Mouse (Mus musculus) liver, embryonic 11.5 days (tissue): ENCODE data around the gene Nsf. TPM values are rescaled to one million over a fixed set of nuclear protein-coding genes. Genes with fewer than 3 reads are reported as not detected.

Experiments used
- ATAC-seq: fragments of 200-750 bp; cut with Nextera tagmentation; replicated peaks from 2 replicates; pipeline ENCODE4 v1.8.0; 2017; ENCODE audit warnings: moderate number of reproducible peaks, mild to moderate bottlenecking, moderate TSS enrichment, moderate library complexity; ENCODE audit not compliant: low FRiP score
- DNase-seq: peaks from one replicate; pipeline ENCODE4 v3.0.0-alpha.2; 2017; ENCODE audit warnings: low spot score
- H3K27ac ChIP-seq: fragments of 300-500 bp; sonication (generic); 2 replicates; pipeline ENCODE4 v1.5.1; 2014; ENCODE audit warnings: mild to moderate bottlenecking, low read depth, low read length, control low read depth
- H3K27me3 ChIP-seq: fragments of 300-500 bp; sonication (generic); replicated peaks from 2 replicates; pipeline ENCODE4 v1.6.1; 2014; ENCODE audit warnings: low read length, mixed read lengths; ENCODE audit not compliant: control insufficient read depth, insufficient read depth
- H3K36me3 ChIP-seq: fragments of 300-500 bp; sonication (generic); 2 replicates; pipeline ENCODE4 v1.6.1; 2014; ENCODE audit warnings: mild to moderate bottlenecking, low read length, moderate library complexity, mixed read lengths; ENCODE audit not compliant: control insufficient read depth, insufficient read depth
- H3K4me1 ChIP-seq: fragments of 300-500 bp; sonication (generic); replicated peaks from 2 replicates; pipeline ENCODE4 v1.6.1; 2014; ENCODE audit warnings: low read length, mixed read lengths; ENCODE audit not compliant: control insufficient read depth, insufficient read depth
- H3K4me2 ChIP-seq: fragments of 300-500 bp; sonication (generic); 2 replicates; pipeline ENCODE4 v1.6.1; 2014; ENCODE audit warnings: mild to moderate bottlenecking, control low read depth, moderate library complexity
- H3K4me3 ChIP-seq: fragments of 300-500 bp; sonication (generic); 2 replicates; pipeline ENCODE4 v1.5.1; 2014; ENCODE audit warnings: low read depth, low read length, control low read depth
- H3K9ac ChIP-seq: fragments of 300-500 bp; sonication (generic); 2 replicates; pipeline ENCODE4 v1.6.1; 2014; ENCODE audit warnings: low read depth, low read length, control low read depth
- H3K9me3 ChIP-seq: fragments of 300-500 bp; sonication (generic); 2 replicates; pipeline ENCODE4 v1.6.1; 2016; ENCODE audit warnings: low read length, inconsistent platforms, mixed read lengths; ENCODE audit not compliant: control insufficient read depth
- WGBS: fragments of 180-500 bp; shearing (Covaris S2); extraction: QIAGEN DNeasy Blood & Tissue Kit; methylation state at CpG from one replicate; pipeline ENCODE4 v1.1.7; 2014; 5-methylcytosine and 5-hydroxymethylcytosine counted together
- polyA plus RNA-seq: library from polyadenylated mRNA; unstranded; fragments of >200 nt; fragmentation: Nextera tagmentation; extraction: Ambion mirVana; gene quantifications from 2 replicates; pipeline ENCODE4 v1.2.1, GENCODE M21; 2014

Nsf gene
- polyA plus RNA-seq, 1 experiment from 2014 or later, result 50.3 TPM

DNA sequence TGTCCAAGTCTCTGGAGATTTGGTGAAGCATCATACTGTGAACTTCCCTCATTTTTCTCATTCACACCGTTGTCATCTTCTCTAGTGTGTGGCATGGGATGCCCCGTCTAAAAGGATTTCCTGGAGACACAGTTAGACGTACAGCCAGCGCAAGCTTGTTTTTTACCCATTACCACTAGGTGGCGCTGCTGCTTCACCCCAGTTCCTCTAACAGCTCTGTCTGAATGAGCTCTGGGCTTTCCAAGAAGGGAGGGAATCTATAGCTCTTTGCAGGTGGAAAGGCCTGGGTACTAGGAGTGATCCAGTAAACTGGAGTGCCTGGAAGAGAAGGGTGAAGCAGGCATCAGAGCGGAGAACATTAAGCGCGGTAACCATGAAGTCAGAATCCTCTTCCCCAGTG, 33.6 kb upstream of the Nsf start:
- WGBS, result 32% methylated on average over 8 of the region's 8 CpGs

DNA sequence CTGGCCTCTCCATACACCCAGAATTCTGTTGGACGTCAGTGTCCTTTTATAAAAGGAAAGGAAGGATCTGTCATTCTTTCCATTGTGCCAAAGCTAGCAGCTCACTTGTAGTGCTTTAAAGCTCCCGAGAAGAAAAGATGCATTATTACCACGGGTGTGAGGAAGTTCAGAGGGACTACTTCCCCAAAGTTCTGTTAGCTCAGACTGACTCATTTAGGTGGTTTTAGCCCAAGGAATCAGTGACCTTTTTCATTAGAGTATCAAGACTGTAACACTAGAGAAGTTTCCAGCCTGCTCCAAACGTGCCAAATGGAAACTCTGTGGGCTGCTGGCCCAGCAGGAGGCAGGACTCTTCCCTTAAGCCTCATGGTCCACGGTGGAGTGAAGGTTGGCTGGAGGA, 30.2 kb upstream of the Nsf start:
- no peak for ATAC-seq
- Histone ChIP-seq H3K27me3 (no peaks in the 10 kb centered on the region), H3K36me3 (peaks cover 6% of the 10 kb centered on the region)

More for the DNA sequence above, 33.6 kb upstream of the Nsf start:
- Histone ChIP-seq H3K36me3 (peaks cover 2% of the 10 kb centered on the region; the same call in 1 of the 2 replicates), H3K4me2 (no peak overlapping the region), H3K4me3 (no peak overlapping the region), H3K9ac (no peak overlapping the region), H3K27me3 (no peaks in the 10 kb centered on the region), H3K27ac (no peak overlapping the region), H3K9me3 (no peaks in the 10 kb centered on the region), H3K4me1 (no peaks in the 10 kb centered on the region)
- no peak; the same call in 1 of the 2 replicates for ATAC-seq
- DNase-seq, result peak; percentile 65

DNA sequence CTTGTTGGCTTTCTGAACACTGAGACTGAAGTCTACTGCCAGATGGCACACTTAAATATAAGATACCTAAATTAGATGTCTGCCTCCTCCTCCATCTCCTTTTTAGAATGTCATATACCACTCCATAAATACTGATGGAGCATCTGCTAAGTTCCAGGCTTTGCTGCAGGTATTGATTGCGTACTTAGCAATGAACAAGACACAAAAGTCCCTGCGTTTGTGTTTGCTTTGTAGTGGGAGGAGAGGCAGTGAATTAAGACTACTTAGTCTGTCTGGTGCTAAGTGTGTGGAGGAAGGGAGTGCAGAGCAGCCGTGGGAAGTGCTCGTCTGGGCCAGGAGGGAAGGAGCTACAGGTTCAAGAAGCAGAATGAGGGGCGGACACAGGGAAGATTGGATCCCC, 28.0 kb upstream of the Nsf start:
- H3K4me1 ChIP-seq, result no peaks in the 10 kb centered on the region; the same call in 1 of the 2 replicates
- H3K36me3 ChIP-seq, result peaks cover 7% of the 10 kb centered on the region
- DNase-seq, result no peak
- 80% methylated on average over 5 of the region's 5 CpGs for WGBS
- H3K9ac ChIP-seq, result no peak overlapping the region
- no peak overlapping the region for H3K27ac ChIP-seq
- no peaks in the 10 kb centered on the region for H3K27me3 ChIP-seq
- no peak overlapping the region for H3K4me2 ChIP-seq
- no peaks in the 10 kb centered on the region for H3K9me3 ChIP-seq
- no peak for ATAC-seq
- no peak overlapping the region for H3K4me3 ChIP-seq

More for the DNA sequence above, 30.2 kb upstream of the Nsf start:
- H3K9me3 ChIP-seq, result no peaks in the 10 kb centered on the region
- H3K27ac ChIP-seq, result no peak overlapping the region
- H3K4me2 ChIP-seq, result no peak overlapping the region
- 53% methylated on average over 5 of the region's 5 CpGs for WGBS
- no peak for DNase-seq
- H3K4me1 ChIP-seq, result no peaks in the 10 kb centered on the region; the same call in 1 of the 2 replicates
- no peak overlapping the region for H3K4me3 ChIP-seq
- no peak overlapping the region for H3K9ac ChIP-seq

DNA sequence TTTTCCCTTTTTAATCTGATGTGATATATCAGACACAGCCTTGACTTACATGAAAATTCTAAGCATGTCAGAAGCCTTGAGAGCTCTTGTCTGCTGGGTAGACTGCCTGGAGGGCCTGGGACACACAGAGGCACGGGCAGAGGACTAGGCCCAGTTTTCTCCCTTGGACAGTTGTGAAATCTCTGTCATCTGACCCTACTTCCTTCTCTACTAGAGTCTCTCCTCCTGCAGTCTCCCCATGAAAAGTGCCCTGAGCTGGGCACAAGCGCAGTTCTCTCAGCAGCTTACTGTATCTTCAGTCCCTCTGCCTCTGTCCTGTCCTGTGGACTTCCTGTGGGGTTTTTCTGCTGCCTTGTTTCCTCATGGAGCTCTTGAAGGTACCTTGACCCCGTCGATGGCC, 25.5 kb upstream of the Nsf start:
- H3K9me3 ChIP-seq, result no peaks in the 10 kb centered on the region
- no peaks in the 10 kb centered on the region; the same call in 1 of the 2 replicates for H3K4me1 ChIP-seq
- H3K27me3 ChIP-seq, result no peaks in the 10 kb centered on the region
- 53% methylated on average over 4 of the region's 4 CpGs for WGBS
- no peak overlapping the region for H3K9ac ChIP-seq
- H3K27ac ChIP-seq, result no peak overlapping the region
- H3K4me3 ChIP-seq, result no peak overlapping the region
- ATAC-seq (no peak), DNase-seq (no peak)
- no peak overlapping the region for H3K4me2 ChIP-seq
- peaks cover 9% of the 10 kb centered on the region for H3K36me3 ChIP-seq

DNA sequence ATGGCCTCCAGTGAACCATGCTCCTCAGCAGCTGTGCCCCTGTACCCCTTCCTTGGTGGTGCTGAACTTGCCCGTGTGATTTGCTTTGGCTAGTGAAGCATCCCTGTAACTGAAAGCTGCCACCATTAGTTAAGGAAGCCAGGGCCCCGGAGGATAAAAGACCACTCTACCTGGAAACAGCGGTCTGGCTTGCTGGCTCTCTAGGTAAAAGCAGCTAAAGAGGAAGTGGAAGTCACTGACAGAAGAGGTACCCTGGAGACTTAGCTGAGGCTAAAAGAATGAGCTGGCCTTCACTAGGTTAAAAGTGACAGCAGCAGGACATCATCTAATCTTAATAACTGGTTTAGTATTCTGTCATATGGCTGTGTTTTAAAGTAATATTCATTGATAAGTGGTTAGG, 17.0 kb upstream of the Nsf start:
- ATAC-seq (no peak), DNase-seq (no peak)
- WGBS, result 78% methylated on average over 3 of the region's 3 CpGs
- H3K27ac ChIP-seq, result no peak overlapping the region
- H3K36me3 ChIP-seq, result peaks cover 9% of the 10 kb centered on the region; the same call in 1 of the 2 replicates
- H3K4me3 ChIP-seq, result no peak overlapping the region
- H3K27me3 ChIP-seq, result no peaks in the 10 kb centered on the region
- H3K9me3 ChIP-seq, result no peaks in the 10 kb centered on the region
- H3K9ac ChIP-seq, result no peak overlapping the region
- H3K4me2 ChIP-seq, result no peak overlapping the region
- peaks cover 4% of the 10 kb centered on the region for H3K4me1 ChIP-seq

DNA sequence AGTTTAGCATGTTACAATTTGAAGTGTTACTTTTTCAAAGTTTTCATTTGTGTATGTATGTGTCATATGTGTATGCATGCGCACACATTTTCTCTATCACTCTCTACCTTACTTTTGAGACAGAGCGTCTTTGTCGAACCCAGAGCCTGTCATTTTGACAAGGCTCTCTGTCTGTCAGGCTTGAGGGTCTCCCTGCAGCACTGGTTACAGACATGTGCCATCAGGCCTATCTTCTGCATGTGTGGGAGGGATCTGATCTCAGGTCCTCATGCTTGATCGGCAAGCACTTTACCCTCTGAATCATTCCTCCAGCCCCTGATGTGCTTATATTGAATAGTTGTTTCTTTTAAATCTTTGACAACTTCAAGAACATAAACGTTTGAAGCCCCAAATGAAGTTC, 15.4 kb upstream of the Nsf start:
- Histone ChIP-seq H3K9me3 (no peaks in the 10 kb centered on the region), H3K9ac (no peak overlapping the region), H3K27ac (no peak overlapping the region), H3K4me1 (peaks cover 4% of the 10 kb centered on the region), H3K4me3 (no peak overlapping the region), H3K36me3 (peaks cover 7% of the 10 kb centered on the region; the same call in 1 of the 2 replicates), H3K27me3 (no peaks in the 10 kb centered on the region), H3K4me2 (no peak overlapping the region)
- WGBS, result 83% methylated on average over 5 of the region's 5 CpGs
- ATAC-seq, result no peak
- DNase-seq, result no peak

DNA sequence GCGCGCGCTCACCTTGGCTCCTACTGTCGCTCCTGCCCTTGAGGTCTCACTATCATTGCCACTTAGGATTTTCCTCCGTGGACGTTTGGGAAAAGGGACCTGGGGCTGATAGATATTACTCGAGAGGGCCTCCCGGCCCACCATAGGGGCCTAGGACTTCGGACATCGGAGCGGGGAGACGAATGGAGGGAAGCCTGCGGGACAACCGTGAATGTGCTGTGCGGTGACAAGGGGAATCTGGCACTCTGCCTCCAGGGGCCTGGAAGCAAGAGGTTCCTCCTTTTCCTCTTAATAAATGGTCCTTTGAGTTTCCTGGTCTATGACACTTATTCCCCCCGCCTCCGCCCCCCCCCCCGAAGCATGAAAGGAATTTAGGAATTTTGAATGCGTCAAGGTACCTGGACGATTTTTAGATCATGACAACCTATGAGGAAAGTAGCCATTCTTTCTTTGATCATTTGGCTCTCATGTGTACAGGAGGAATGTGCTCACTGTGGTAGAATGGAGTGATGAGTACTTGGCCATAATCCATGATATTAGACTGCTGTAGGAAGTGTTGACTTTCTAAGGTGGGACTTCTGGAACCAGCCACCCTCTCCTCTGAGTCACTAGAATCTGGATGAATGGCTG, 13.4 kb upstream of the Nsf start:
- peaks cover 4% of the 10 kb centered on the region for H3K4me1 ChIP-seq
- no peaks in the 10 kb centered on the region for H3K27me3 ChIP-seq
- peak overlapping the region; percentile 92 for H3K27ac ChIP-seq
- DNase-seq (no peak), ATAC-seq (no peak)
- H3K9ac ChIP-seq, result peak overlapping the region; percentile 80
- H3K4me2 ChIP-seq, result peak overlapping the region; percentile 87
- H3K4me3 ChIP-seq, result peak overlapping the region; percentile 86
- peaks cover 5% of the 10 kb centered on the region; the same call in 1 of the 2 replicates for H3K36me3 ChIP-seq
- no peaks in the 10 kb centered on the region for H3K9me3 ChIP-seq
- 2% methylated on average over 20 of the region's 20 CpGs for WGBS

DNA sequence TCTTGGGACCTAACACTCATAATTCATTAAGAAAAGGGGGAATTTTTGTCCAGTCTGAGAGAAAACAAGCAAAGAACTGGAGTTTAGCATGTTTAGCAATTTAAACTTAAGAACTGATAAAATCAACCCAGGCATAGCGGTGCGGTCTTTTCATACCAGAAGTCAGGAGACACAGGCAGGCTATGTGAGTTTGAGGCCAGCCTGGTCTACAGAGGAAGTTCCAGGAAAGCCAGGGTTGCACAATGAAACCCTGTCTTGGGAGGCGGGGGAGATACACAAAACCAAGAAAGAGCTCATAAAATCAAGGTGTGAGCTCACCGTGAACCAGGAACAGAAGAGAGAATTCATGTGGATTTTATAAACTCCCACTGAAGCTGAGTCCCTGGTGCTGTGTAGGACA, 3.0 kb upstream of the Nsf start:
- Histone ChIP-seq H3K27me3 (no peaks in the 10 kb centered on the region), H3K27ac (no peak overlapping the region), H3K4me2 (no peak overlapping the region), H3K36me3 (no peaks in the 10 kb centered on the region), H3K4me3 (no peak overlapping the region), H3K9me3 (no peaks in the 10 kb centered on the region), H3K4me1 (peaks cover 9% of the 10 kb centered on the region), H3K9ac (no peak overlapping the region)
- no peak for ATAC-seq
- WGBS, result 55% methylated on average over 4 of the region's 4 CpGs
- DNase-seq, result no peak
